Mouse (Mus musculus) small intestine, adult 2 months (tissue): ENCODE data around the gene Pde4b.

Experiments
- CTCF ChIP-seq: fragments of 200-500 bp; IDR thresholded peaks from 2 replicates; pipeline ENCODE4 v1.5.1; 2012; ENCODE audit warnings: low read depth, mild to moderate bottlenecking, control low read depth, inconsistent platforms, low read length, moderate library complexity, mixed read lengths; ENCODE audit not compliant: insufficient replicate concordance, insufficient read length; ENCODE audit errors: extremely low read depth
- POLR2A ChIP-seq: fragments of 200-500 bp; IDR thresholded peaks from 2 replicates; pipeline ENCODE4 v1.6.1; 2012; ENCODE audit warnings: low read depth, mild to moderate bottlenecking, control low read depth, inconsistent platforms, low read length, moderate library complexity

GRCm38 (mm10) chr4:102171636-102172035 lies 84.3 kb downstream of the Pde4b start:
- TF ChIP-seq CTCF (no peak), POLR2A (no peak)
